Mouse (Mus musculus) Patski (cell line): Measurements from ENCODE around the gene Col25a1. TPM values are rescaled to one million over a fixed set of nuclear protein-coding genes. Genes with fewer than 3 reads are reported as not detected.

Experiments used
- ATAC-seq: fragments of 100-300 bp; one replicate; pipeline ENCODE4 v1.8.0; 2021
- CTCF ChIA-PET: fragments of 350-600 bp; sonication (Branson Sonifier 250); formaldehyde crosslinking; loops from one replicate; lab custom pipeline; 2022; ENCODE audit warnings: inconsistent platforms; lab: Charles Lee
- POLR2A ChIA-PET: fragments of 350-600 bp; sonication (Branson Sonifier 250); formaldehyde crosslinking; loops from one replicate; lab custom pipeline; 2022; ENCODE audit warnings: antibody characterized with exemption, inconsistent platforms; lab: Charles Lee
- DNase-seq: peaks from one replicate; pipeline ENCODE4 v3.0.0-alpha.2; 2011; ENCODE audit warnings: low read depth, low spot score
- H3K27me3 ChIP-seq: fragments of 371-371 bp; one replicate; pipeline ENCODE4 v1.5.1; 2021
- CTCF ChIP-seq: fragments of 100-300 bp; IDR thresholded peaks from one replicate; pipeline ENCODE4 v1.5.1; 2021
- in situ Hi-C: fragments of 300-500 bp; cut with MboI; formaldehyde crosslinking; loops from 3 replicates; pipeline ENCODE4 v1.11.1; 2018; ENCODE audit warnings: low pct_unique_long_range_greater_than_20kb, mixed read lengths
- polyA plus RNA-seq: library from polyadenylated mRNA; unstranded; gene quantifications from one replicate; pipeline ENCODE4 v1.2.3, GENCODE M21; 2021

Col25a1 gene
- polyA plus RNA-seq, 1 experiment from 2014 or later = 0.03 TPM

DNA sequence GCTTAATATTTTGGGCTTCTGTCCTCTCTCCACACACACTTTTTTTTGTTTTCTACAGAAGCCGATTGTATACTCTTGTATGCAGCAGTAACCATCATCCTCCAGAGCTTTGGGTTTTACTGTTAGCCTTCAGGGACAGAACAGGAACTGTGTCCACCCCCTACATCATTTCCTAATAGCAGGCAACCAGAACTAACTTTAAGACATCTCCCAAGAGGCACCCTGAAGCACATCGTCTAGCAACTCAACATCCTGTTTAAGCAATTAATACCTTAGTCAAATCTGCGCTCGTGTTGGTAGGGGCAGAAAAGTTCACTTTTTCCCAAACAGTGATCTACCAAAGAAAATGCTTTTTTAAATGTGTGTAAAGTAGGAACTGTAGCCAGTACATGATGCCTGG, 357.5 kb downstream of the Col25a1 start:
- H3K27me3 ChIP-seq = peaks cover 11% of the 10 kb centered on the region
- DNase-seq (no peak), ATAC-seq (no peak)
- no peak for TF ChIP-seq CTCF
- ChIA-PET POLR2A (no interaction called here), CTCF (no interaction called here)
- in situ Hi-C loops = no loop called here

DNA sequence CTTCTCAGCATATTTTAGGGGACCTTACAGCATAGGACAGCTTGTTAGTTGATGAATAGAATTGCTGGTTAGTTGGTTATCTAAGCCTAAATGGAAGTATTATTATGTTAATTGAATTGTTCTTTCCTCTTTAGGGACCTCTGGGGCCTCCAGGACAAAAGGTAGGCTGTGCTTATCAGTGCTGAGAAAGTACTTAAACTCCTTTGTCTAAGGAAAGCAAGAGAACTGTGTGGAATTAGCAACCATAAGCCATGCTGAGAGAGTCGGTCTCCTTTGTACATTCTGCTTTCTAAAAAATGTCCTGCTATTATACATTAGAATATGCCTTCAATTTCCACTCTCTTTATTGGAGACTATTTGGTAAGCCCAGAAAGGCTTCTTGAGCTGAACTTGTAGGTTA, 362.9 kb downstream of the Col25a1 start:
- POLR2A ChIA-PET = no interaction called here
- no peak for ATAC-seq
- CTCF ChIA-PET = no interaction called here
- no peak for TF ChIP-seq CTCF
- DNase-seq = no peak
- in situ Hi-C loops = no loop called here
- peaks cover 11% of the 10 kb centered on the region for H3K27me3 ChIP-seq

DNA sequence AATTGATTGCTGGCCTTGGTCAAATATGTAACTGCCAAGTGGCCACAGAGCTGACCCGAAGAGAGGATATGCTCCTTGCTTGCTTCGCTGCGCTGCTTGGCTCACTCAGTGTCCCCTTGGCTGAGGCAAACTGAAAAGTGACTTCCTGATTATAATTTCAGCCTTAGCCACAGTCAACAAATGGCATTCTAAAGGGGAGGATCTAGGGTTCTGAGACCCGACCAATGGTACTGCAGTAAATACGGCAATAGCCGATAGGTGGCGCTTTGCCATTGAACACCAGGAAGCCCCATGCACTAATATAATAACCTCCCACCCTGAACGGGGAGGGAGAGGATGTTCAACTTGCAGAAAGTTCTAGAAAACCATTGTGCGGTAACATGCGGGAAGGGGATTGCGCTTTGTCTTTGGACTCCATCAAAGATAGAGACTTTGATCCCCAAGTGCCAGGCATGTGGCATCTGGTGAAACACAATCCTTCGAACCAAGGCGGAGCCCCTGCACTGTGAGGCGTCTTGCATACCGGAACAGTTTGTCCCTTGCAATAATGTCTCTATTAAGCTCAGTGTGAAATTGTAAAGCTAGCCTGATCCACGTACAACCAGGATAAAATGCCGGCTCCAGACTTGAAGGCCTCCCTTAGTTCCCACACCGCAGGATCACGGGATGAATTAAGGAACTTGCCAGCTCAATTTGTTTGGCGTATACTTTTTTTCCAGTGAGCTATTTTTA, 363.5 kb downstream of the Col25a1 start:
- no peak for DNase-seq
- POLR2A ChIA-PET = no interaction called here
- no peak for ATAC-seq
- peaks cover 11% of the 10 kb centered on the region for H3K27me3 ChIP-seq
- CTCF ChIA-PET = interaction anchor here (0.5 kb wide), 1 partner anchor 45 kb away, joined by 3 read pairs; no protein-coding TSS in a partner anchor
- TF ChIP-seq CTCF = peak; percentile 63
- in situ Hi-C loops = no loop called here

DNA sequence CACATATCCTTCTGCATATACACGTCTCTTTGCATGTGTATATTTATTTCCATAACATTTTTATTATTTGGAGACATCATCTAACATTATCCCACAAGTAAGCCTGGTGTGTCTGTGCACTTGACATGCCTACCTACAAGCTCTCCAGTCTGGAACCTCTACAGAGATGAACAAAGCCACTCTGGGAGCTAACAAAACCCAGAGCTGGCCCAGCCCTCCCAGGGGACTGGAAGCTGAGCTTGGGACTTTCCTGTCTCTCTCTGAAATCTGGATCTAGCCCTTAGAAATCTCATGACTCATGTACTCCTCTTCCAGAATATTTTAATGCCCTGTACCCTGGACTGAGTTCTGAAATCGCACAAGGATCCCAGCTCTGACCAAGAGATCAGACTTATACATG, 365.7 kb downstream of the Col25a1 start:
- H3K27me3 ChIP-seq = peaks cover 4% of the 10 kb centered on the region
- TF ChIP-seq CTCF = no peak
- ChIA-PET POLR2A (no interaction called here), CTCF (interaction anchor here (0.8 to 1.1 kb wide), 2 partner anchors 11 to 28 kb away, joined by 3 read pairs; no protein-coding TSS in a partner anchor)
- in situ Hi-C loops = no loop called here
- ATAC-seq = no peak
- no peak for DNase-seq

DNA sequence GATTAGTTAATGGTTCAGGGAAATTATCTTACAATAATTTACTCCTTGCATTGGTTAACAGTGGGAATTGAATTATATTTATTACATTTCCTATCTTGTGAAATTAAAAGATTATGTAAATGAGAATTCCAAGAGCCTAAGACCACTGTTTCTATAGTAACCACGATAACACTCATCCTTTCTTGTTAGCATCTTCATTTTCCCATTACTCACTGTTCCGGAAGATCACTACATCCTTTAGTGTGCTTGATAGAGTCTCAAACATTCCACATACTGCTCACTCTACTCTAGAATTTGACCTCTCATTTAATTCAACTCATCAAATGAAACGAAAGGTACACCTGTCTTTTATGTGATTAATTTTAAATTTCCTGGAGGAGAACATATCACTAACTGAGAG, 370.4 kb downstream of the Col25a1 start:
- in situ Hi-C loops = no loop called here
- no peak for TF ChIP-seq CTCF
- peaks cover 4% of the 10 kb centered on the region for H3K27me3 ChIP-seq
- ChIA-PET CTCF (interaction anchor here (1.0 kb wide), 1 partner anchor 23 kb away, joined by 3 read pairs; no protein-coding TSS in a partner anchor), POLR2A (no interaction called here)
- DNase-seq = no peak
- ATAC-seq = no peak

DNA sequence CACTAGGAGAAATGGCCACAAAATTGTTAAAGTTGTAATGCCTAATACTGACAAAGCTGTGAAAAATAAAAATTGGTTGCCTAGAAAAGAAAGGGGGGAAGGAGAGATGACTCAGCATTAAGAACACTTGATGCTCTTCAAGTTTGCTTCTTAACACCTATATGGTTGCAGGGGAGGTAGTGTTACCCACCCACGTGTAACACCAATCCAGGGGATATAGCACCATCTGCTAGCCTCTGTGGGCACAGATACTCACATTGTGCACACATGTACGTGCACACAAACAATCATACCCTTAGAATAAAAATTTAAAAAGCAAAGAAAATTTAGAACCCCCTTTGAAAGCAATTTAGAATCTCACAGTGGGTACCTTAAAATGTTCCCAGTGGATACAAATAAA, 377.0 kb downstream of the Col25a1 start:
- ChIA-PET POLR2A (no interaction called here), CTCF (no interaction called here)
- H3K27me3 ChIP-seq = no peaks in the 10 kb centered on the region
- TF ChIP-seq CTCF = no peak
- in situ Hi-C loops = no loop called here
- ATAC-seq (no peak), DNase-seq (no peak)

DNA sequence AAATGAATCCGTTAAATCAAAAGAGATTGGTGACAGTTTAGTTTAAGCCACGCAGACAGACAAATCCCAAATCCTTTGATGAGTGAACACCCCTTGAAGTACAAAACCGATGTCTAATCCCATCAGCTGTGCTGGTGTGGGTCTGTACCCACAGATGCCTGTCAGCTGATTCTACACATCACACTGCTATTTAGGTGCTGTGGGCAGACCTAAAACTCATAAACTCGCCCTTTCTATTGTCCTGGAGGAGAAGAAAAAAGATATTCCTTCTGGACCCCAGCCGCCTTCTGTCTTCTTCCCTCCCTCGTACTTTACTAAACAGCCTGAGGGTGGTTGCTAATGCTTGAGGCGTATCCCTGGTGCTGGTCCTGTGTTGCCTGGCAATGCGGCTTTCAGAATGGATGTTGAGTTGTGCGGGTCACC, 387.2 kb downstream of the Col25a1 start:
- ATAC-seq (no peak), DNase-seq (no peak)
- ChIA-PET POLR2A (no interaction called here), CTCF (no interaction called here)
- no peak for TF ChIP-seq CTCF
- in situ Hi-C loops = no loop called here
- no peaks in the 10 kb centered on the region for H3K27me3 ChIP-seq

DNA sequence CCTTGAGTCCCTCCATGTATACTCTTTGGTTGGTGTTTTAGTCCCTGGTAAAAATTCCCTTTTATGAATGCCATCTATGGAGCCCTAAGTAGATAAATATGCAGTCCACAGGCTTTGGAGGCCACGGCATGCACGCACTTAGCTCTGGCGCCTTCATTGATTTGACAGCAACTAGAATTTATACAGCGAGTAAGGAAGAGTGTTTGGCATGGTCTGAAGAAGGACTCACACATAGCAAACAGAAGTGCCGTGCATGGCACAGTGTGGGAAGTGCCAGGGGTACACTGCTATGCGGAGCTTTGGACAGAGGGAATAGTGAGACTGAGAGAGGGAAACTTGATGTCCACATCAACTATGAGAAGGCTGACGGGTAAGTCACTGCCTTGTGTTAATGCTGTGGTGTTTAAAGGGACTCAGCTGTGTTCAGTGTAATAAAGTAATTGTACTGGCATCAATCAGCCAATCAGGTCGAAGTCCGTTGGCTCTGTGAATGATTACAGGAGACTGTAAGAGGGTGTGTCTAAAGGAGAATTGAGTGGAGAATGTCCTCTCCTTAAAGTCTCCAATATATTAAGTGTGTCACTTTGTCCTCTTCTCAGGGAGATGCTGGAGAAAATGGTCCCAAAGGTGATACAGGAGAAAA, 390.7 kb downstream of the Col25a1 start:
- TF ChIP-seq CTCF = no peak
- no peak for ATAC-seq
- in situ Hi-C loops = no loop called here
- H3K27me3 ChIP-seq = peaks cover 4% of the 10 kb centered on the region
- ChIA-PET POLR2A (no interaction called here), CTCF (no interaction called here)
- no peak for DNase-seq

DNA sequence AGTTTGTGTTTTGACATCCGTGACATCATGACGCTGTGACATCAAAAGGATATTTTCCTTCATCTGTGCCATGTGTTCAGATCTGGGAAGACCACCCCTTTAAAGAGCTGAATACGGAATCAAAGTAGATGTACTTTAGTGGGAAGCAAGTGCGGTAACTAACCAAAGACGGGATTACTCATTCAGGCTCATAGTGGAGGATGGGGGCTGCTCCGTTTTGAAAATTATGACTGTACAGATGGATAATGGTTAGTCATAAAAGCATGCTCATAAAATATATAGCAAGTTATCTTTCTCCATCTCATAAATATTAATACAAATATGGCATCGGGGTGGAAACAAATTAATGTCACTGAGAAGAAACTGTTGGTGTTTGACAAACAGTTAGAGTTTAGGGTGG, 391.7 kb downstream of the Col25a1 start:
- CTCF ChIA-PET = interaction anchor here (1.0 kb wide), 1 partner anchor 44 kb away, joined by 3 read pairs; no protein-coding TSS in a partner anchor
- ATAC-seq (no peak), DNase-seq (no peak)
- TF ChIP-seq CTCF = no peak
- in situ Hi-C loops = no loop called here
- POLR2A ChIA-PET = no interaction called here
- peaks cover 4% of the 10 kb centered on the region for H3K27me3 ChIP-seq

DNA sequence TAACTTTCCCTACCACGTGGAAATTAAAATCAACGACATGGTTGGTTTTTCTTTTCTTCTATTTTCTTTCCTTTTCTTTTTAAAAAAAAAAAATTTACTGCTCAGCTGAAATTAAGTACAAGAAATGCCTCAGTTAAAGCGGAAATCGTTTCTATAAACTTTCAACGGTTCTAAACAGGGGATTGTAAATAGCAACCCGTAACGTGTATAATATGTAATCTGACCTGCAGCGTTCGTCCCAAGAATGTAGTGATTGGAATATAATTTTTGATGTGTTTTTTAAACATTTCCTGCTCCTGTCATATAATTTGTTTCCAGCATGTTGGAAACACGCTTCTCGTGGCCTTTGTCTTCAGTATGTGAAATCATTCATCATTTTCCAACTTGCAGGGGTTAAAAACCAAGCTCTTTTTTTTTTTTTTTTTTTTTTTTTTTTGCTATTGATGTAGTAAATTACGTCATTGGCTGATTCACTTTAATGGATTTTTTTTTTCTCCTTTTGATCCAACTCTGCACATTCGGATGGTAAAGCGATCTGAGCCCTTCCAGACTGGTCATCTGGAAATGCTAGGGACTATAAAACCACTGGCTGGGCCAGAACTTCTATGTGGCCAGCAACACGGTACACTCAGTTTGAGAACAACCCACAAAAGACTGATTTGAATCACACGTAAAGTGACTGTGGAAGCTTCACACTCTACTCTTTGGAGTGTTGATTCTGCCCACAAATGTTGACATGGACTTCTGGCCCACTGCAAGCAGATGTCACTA, 393.3 kb downstream of the Col25a1 start:
- no peak for TF ChIP-seq CTCF
- CTCF ChIA-PET = interaction anchor here (1.4 kb wide), 2 partner anchors 23 to 27 kb away, joined by 3 read pairs; no protein-coding TSS in a partner anchor
- ATAC-seq (no peak), DNase-seq (no peak)
- in situ Hi-C loops = no loop called here
- H3K27me3 ChIP-seq = peaks cover 4% of the 10 kb centered on the region
- POLR2A ChIA-PET = interaction anchor here (0.7 kb wide), 1 partner anchor 14 kb away, joined by 5 read pairs; no protein-coding TSS in a partner anchor
